Mouse (Mus musculus): ENCODE data around the gene Scrn3.

DNA sequence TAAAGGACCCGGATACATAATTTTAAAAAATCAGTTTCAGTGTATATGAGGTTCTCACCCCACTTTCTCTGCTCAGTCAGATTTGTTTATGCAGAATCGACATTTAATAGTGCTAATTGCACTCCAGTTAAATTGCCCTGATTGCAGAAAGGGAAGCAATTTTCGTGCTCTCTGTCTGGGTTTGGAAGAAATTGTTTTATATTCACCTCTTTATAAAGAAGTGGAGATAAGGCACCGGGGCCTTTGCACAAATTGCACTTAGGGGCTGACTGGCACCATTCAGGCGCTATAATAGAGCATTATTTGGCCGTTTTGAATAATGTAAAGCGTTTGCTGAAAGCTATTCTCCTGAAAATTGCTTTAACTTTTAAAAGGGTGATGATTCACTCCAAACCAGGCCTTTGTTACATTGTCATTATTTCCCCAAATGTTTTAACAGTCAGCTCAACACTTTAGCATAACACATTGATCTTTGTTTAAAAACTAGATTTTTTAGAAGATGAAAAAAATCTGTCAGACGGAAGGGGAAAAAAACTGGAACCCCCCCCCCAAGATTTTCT, 43.5 kb upstream of the Scrn3 start:
- no peak for TF ChIP-seq CTCF (IDR thresholded peaks at IDR 0.05; ENCODE audit: low read depth, low read length)
- TF ChIP-seq POLR2A (IDR thresholded peaks at IDR 0.05; ENCODE audit: extremely low read depth, insufficient read depth, low read length), result no peak

All from liver, adult 2 months (tissue).